Comparison of ENCODE assay signal across 8 mouse cellular contexts in genomic region chr2:122027862-122028755, GRCm38 (mm10). TPM values are rescaled to one million over a fixed set of nuclear protein-coding genes. Genes with fewer than 3 reads are reported as not detected.
DNase-seq lines count a peak whose midpoint lies in the region; ATAC-seq and TF ChIP-seq lines count a peak whose summit lies in the region.

Gene Eif3j1, plus strand, starts transcription at chr2:122028546.

- no peak for TF ChIP-seq CTCF in lung, adult 2 months (IDR thresholded peaks at IDR 0.05; ENCODE audit: insufficient read depth, low read length)

- peaks cover 19% of the 10 kb centered on the region for H3K4me1 ChIP-seq in forebrain, embryonic 15.5 days
- H3K4me1 ChIP-seq in lung, adult 2 months (ENCODE audit: control insufficient read depth, insufficient read depth, low read length), result peaks cover 6% of the 10 kb centered on the region

- peak; percentile 99 for TF ChIP-seq POLR2A in lung, adult 2 months (IDR thresholded peaks at IDR 0.05; ENCODE audit: borderline replicate concordance, extremely low read depth, low read depth, low read length)

- peak; percentile 81 for DNase-seq in ES-CJ7 (ENCODE audit: low read depth, low spot score)
- peak; percentile 87 for DNase-seq in cerebellum, adult 11 months
- peak; percentile 82 for DNase-seq in heart, postnatal 25 days (ENCODE audit: low spot score)
- peak; percentile 77 to 89 for DNase-seq in layer of hippocampus, adult 18-20 months (ENCODE audit: low spot score in 2 of 2)
- peak; percentile 85 for DNase-seq in lung, adult 2 months
- DNase-seq in thymus, adult 18-20 months, result peak; percentile 81 to 86

- no peaks in the 10 kb centered on the region for H3K9me3 ChIP-seq in forebrain, embryonic 15.5 days

- H3K4me2 ChIP-seq in forebrain, embryonic 15.5 days (replicated peaks), result peak within 1 kb of the TSS; percentile 83

- peak within 1 kb of the TSS; percentile 85 for H3K9ac ChIP-seq in forebrain, embryonic 15.5 days (replicated peaks)

- under 1% methylated on average over 50 of the region's 67 CpGs for WGBS in forebrain, embryonic 15.5 days
- WGBS in lung, adult 2 months, result under 1% methylated on average over 66 of the region's 67 CpGs

- no peaks in the 10 kb centered on the region for H3K27me3 ChIP-seq in forebrain, embryonic 15.5 days

- no peaks in the 10 kb centered on the region for H3K36me3 ChIP-seq in forebrain, embryonic 15.5 days

- H3K4me3 ChIP-seq in forebrain, embryonic 15.5 days, result peak within 1 kb of the TSS; percentile 88
- H3K4me3 ChIP-seq in lung, adult 2 months (replicated peaks; ENCODE audit: extremely low read depth, low read depth, low read length), result peak within 1 kb of the TSS; percentile 77

- intact Hi-C loops in heart, postnatal 25 days (cut with DNase I), result loop anchor here (2.0 kb wide), 1 partner anchor 71 kb away; the partner anchor contains the start of genes Ctdspl2 and Mageb3

- peak within 1 kb of the TSS; percentile 87 for H3K27ac ChIP-seq in forebrain, embryonic 15.5 days (replicated peaks)

- peak; percentile 99 for ATAC-seq in forebrain, embryonic 15.5 days (replicated peaks)
- peak; percentile 91 for ATAC-seq in neutrophil, adult 5-6 weeks (ENCODE audit: extremely low read depth, insufficient number of reproducible peaks, low FRiP score, poor library complexity, severe bottlenecking)

RNA-seq across cellular contexts. Expression of gene Eif3j1, which starts in this region (rescaled TPM):
- polyA plus RNA-seq in forebrain, embryonic 15.5 days (2015; fragmentation: Nextera tagmentation; extraction: Ambion mirVana), result 10.3 and 10.9 TPM in 2 replicates
- total RNA-seq in heart, postnatal 25 days (2021), result 10 to 100 TPM; 20.0 to 21.4 TPM
- 10 to 100 TPM; 17.0 to 17.2 TPM for total RNA-seq in layer of hippocampus, adult 18-20 months (2021)
- polyA plus RNA-seq in lung, adult 2 months (2012; rRNA removed), result 3.1 and 3.9 TPM in 2 replicates
- total RNA-seq in neutrophil, adult 5-6 weeks (2017), result 22.3 and 23.2 TPM in 2 replicates

Comparison
In these comparisons a context has a peak if more than half of its experiments do, and no peak if none do; other contexts are left out.
1. Peak in every context shown above with its lines: DNase-seq, ATAC-seq, H3K4me3 ChIP-seq and H3K27ac ChIP-seq.